Mouse (Mus musculus): ENCODE data around the gene Bola1.
"Not testable (repeated sequence)": the region's sequence is repeated elsewhere in the genome, so short reads cannot be mapped to it uniquely, and the experiment has no call there.

The Bola1 gene

GRCm38 (mm10) chr3:96246427-96246856, 26.9 kb upstream of the Bola1 start, which contains the start of gene Hist2h3c1:
TSS of gene Hist2h3c1 (plus strand) at chr3:96246685.
- not testable (repeated sequence) for DNase-seq

- not testable (repeated sequence) for DNase-seq
These were observed 26.5 kb upstream of the Bola1 start for GRCm38 (mm10) chr3:96246018-96246417.

GRCm38 (mm10) chr3:96245003-96245886, 25.7 kb upstream of the Bola1 start, which contains the start of gene Hist2h2aa1:
TSS of gene Hist2h2aa1 (plus strand) at chr3:96245497.
- DNase-seq = peak; percentile 88 to 90

- no peak for DNase-seq
These were observed 24.5 kb upstream of the Bola1 start for GRCm38 (mm10) chr3:96243921-96244572.

- no peak for DNase-seq
These were observed 21.3 kb upstream of the Bola1 start for GRCm38 (mm10) chr3:96240799-96241197.

GRCm38 (mm10) chr3:96239949-96240798, 20.7 kb upstream of the Bola1 start, which contains the start of gene Hist2h2aa2:
TSS of gene Hist2h2aa2 (minus strand) at chr3:96240276.
- peak; percentile 95 to 98 for DNase-seq

- DNase-seq = peak; percentile 49 to 62
These were observed 19.7 kb upstream of the Bola1 start, which contains the start of gene Hist2h3c2 for GRCm38 (mm10) chr3:96238954-96239793. TSS of gene Hist2h3c2 (minus strand) at chr3:96239127.

GRCm38 (mm10) chr3:96237904-96238511, 18.5 kb upstream of the Bola1 start:
- no peak for DNase-seq

- no peak for DNase-seq
These were observed 17.9 kb upstream of the Bola1 start for GRCm38 (mm10) chr3:96237335-96237903.

- DNase-seq = no peak
These were observed 17.4 kb upstream of the Bola1 start for GRCm38 (mm10) chr3:96236834-96237334.

- no peak for DNase-seq
These were observed 16.3 kb upstream of the Bola1 start for GRCm38 (mm10) chr3:96235836-96236235.

- no peak for DNase-seq
These were observed 15.4 kb upstream of the Bola1 start for GRCm38 (mm10) chr3:96234914-96235313.

GRCm38 (mm10) chr3:96231758-96232120, 12.2 kb upstream of the Bola1 start:
- no peak for DNase-seq

GRCm38 (mm10) chr3:96230910-96231757, 11.6 kb upstream of the Bola1 start:
- no peak for DNase-seq

- DNase-seq = no peak
These were observed 10.9 kb upstream of the Bola1 start for GRCm38 (mm10) chr3:96230404-96230803.

- no peak for DNase-seq
These were observed 9.3 kb upstream of the Bola1 start for GRCm38 (mm10) chr3:96228828-96229227.

GRCm38 (mm10) chr3:96226695-96227648, 7.5 kb upstream of the Bola1 start:
- no peak for DNase-seq

- DNase-seq = no peak
These were observed 5.9 kb upstream of the Bola1 start for GRCm38 (mm10) chr3:96225421-96225820.

GRCm38 (mm10) chr3:96222774-96223173, 3.3 kb upstream of the Bola1 start:
- DNase-seq = no peak
